Mouse (Mus musculus): ENCODE results near the gene Psd4. TPM values are rescaled to one million over a fixed set of nuclear protein-coding genes. Genes with fewer than 3 reads are reported as not detected.

Gene Psd4
- polyA plus RNA-seq, 1 experiment, result 7.6 TPM

- no peak overlapping the region for H3K4me3 ChIP-seq (ENCODE audit: insufficient read depth, low read length)
- TF ChIP-seq POLR2A (IDR thresholded peaks at IDR 0.05; ENCODE audit: low read depth, low read length) (no peak), CTCF (IDR thresholded peaks at IDR 0.05; ENCODE audit: borderline replicate concordance, insufficient read depth, low read length) (no peak)
- no peaks in the 10 kb centered on the region for H3K4me1 ChIP-seq (ENCODE audit: control insufficient read depth, insufficient read depth, low read length)
Observed at GRCm38 (mm10) chr2:24407701-24408485, 40.5 kb downstream of the Psd4 start.

GRCm38 (mm10) chr2:24409166-24409565 is 41.8 kb downstream of the Psd4 start:
- Histone ChIP-seq H3K4me1 (ENCODE audit: control insufficient read depth, insufficient read depth, low read length) (no peaks in the 10 kb centered on the region), H3K4me3 (ENCODE audit: insufficient read depth, low read length) (no peak overlapping the region), H3K27ac (ENCODE audit: insufficient read depth, low read length) (no peak overlapping the region)
- peak; percentile 90 for TF ChIP-seq CTCF (IDR thresholded peaks at IDR 0.05; ENCODE audit: borderline replicate concordance, insufficient read depth, low read length)
- no peak for TF ChIP-seq POLR2A (IDR thresholded peaks at IDR 0.05; ENCODE audit: low read depth, low read length)

More at GRCm38 (mm10) chr2:24407701-24408485, 40.5 kb downstream of the Psd4 start:
- no peak overlapping the region for H3K27ac ChIP-seq (ENCODE audit: insufficient read depth, low read length)

- TF ChIP-seq CTCF (IDR thresholded peaks at IDR 0.05; ENCODE audit: borderline replicate concordance, insufficient read depth, low read length) (no peak), POLR2A (IDR thresholded peaks at IDR 0.05; ENCODE audit: low read depth, low read length) (no peak)
- 0 out of 2 replicates have a peak, but pooled peaks cover 3% of the 10 kb centered on the region for H3K4me1 ChIP-seq (ENCODE audit: control insufficient read depth, insufficient read depth, low read length)
- H3K4me3 ChIP-seq (ENCODE audit: insufficient read depth, low read length), result no peak overlapping the region
- H3K27ac ChIP-seq (ENCODE audit: insufficient read depth, low read length), result no peak overlapping the region
Observed at GRCm38 (mm10) chr2:24413172-24413571, 45.8 kb downstream of the Psd4 start.

- no peak overlapping the region for H3K27ac ChIP-seq (ENCODE audit: insufficient read depth, low read length)
- H3K4me1 ChIP-seq (ENCODE audit: control insufficient read depth, insufficient read depth, low read length), result 0 out of 2 replicates have a peak, but pooled peaks cover 3% of the 10 kb centered on the region
- TF ChIP-seq POLR2A (IDR thresholded peaks at IDR 0.05; ENCODE audit: low read depth, low read length) (no peak), CTCF (IDR thresholded peaks at IDR 0.05; ENCODE audit: borderline replicate concordance, insufficient read depth, low read length) (no peak)
- H3K4me3 ChIP-seq (ENCODE audit: insufficient read depth, low read length), result no peak overlapping the region
Observed at GRCm38 (mm10) chr2:24413677-24414076, 46.3 kb downstream of the Psd4 start.

GRCm38 (mm10) chr2:24416668-24417067 is 49.3 kb downstream of the Psd4 start:
- no peak for TF ChIP-seq POLR2A (IDR thresholded peaks at IDR 0.05; ENCODE audit: low read depth, low read length)
- no peak for TF ChIP-seq CTCF (IDR thresholded peaks at IDR 0.05; ENCODE audit: borderline replicate concordance, insufficient read depth, low read length)
- Histone ChIP-seq H3K4me3 (ENCODE audit: insufficient read depth, low read length) (no peak overlapping the region), H3K4me1 (ENCODE audit: control insufficient read depth, insufficient read depth, low read length) (0 out of 2 replicates have a peak, but pooled peaks cover 3% of the 10 kb centered on the region), H3K27ac (ENCODE audit: insufficient read depth, low read length) (no peak overlapping the region)

GRCm38 (mm10) chr2:24417106-24417505 is 49.7 kb downstream of the Psd4 start:
- H3K27ac ChIP-seq (ENCODE audit: insufficient read depth, low read length), result no peak overlapping the region

GRCm38 (mm10) chr2:24417564-24417963 is 50.2 kb downstream of the Psd4 start:
- no peak overlapping the region for H3K27ac ChIP-seq (ENCODE audit: insufficient read depth, low read length)
- H3K4me3 ChIP-seq (ENCODE audit: insufficient read depth, low read length), result no peak overlapping the region
- no peak for TF ChIP-seq POLR2A (IDR thresholded peaks at IDR 0.05; ENCODE audit: low read depth, low read length)
- no peak for TF ChIP-seq CTCF (IDR thresholded peaks at IDR 0.05; ENCODE audit: borderline replicate concordance, insufficient read depth, low read length)
- H3K4me1 ChIP-seq (ENCODE audit: control insufficient read depth, insufficient read depth, low read length), result 0 out of 2 replicates have a peak, but pooled peaks cover 3% of the 10 kb centered on the region

More at GRCm38 (mm10) chr2:24417106-24417505, 49.7 kb downstream of the Psd4 start:
- Histone ChIP-seq H3K4me1 (ENCODE audit: control insufficient read depth, insufficient read depth, low read length) (0 out of 2 replicates have a peak, but pooled peaks cover 3% of the 10 kb centered on the region), H3K4me3 (ENCODE audit: insufficient read depth, low read length) (no peak overlapping the region)
- no peak for TF ChIP-seq CTCF (IDR thresholded peaks at IDR 0.05; ENCODE audit: borderline replicate concordance, insufficient read depth, low read length)
- TF ChIP-seq POLR2A (IDR thresholded peaks at IDR 0.05; ENCODE audit: low read depth, low read length), result no peak

- TF ChIP-seq CTCF (IDR thresholded peaks at IDR 0.05; ENCODE audit: borderline replicate concordance, insufficient read depth, low read length) (no peak), POLR2A (IDR thresholded peaks at IDR 0.05; ENCODE audit: low read depth, low read length) (no peak)
- H3K4me3 ChIP-seq (ENCODE audit: insufficient read depth, low read length), result no peak overlapping the region
- H3K4me1 ChIP-seq (ENCODE audit: control insufficient read depth, insufficient read depth, low read length), result peaks cover 3% of the 10 kb centered on the region; the same call in 1 of the 2 replicates
- H3K27ac ChIP-seq (ENCODE audit: insufficient read depth, low read length), result no peak overlapping the region
Observed at GRCm38 (mm10) chr2:24421211-24421863, 54.0 kb downstream of the Psd4 start.

- H3K4me3 ChIP-seq (ENCODE audit: insufficient read depth, low read length), result no peak overlapping the region
- no peaks in the 10 kb centered on the region; the same call in 1 of the 2 replicates for H3K4me1 ChIP-seq (ENCODE audit: control insufficient read depth, insufficient read depth, low read length)
- H3K27ac ChIP-seq (ENCODE audit: insufficient read depth, low read length), result no peak overlapping the region
- TF ChIP-seq CTCF (IDR thresholded peaks at IDR 0.05; ENCODE audit: borderline replicate concordance, insufficient read depth, low read length), result no peak
- TF ChIP-seq POLR2A (IDR thresholded peaks at IDR 0.05; ENCODE audit: low read depth, low read length), result no peak
Observed at GRCm38 (mm10) chr2:24422815-24423214, 55.4 kb downstream of the Psd4 start.

GRCm38 (mm10) chr2:24425630-24426029 is 58.2 kb downstream of the Psd4 start:
- Histone ChIP-seq H3K4me1 (ENCODE audit: control insufficient read depth, insufficient read depth, low read length) (no peaks in the 10 kb centered on the region; the same call in 1 of the 2 replicates), H3K27ac (ENCODE audit: insufficient read depth, low read length) (no peak overlapping the region), H3K4me3 (ENCODE audit: insufficient read depth, low read length) (no peak overlapping the region)
- no peak for TF ChIP-seq POLR2A (IDR thresholded peaks at IDR 0.05; ENCODE audit: low read depth, low read length)
- no peak for TF ChIP-seq CTCF (IDR thresholded peaks at IDR 0.05; ENCODE audit: borderline replicate concordance, insufficient read depth, low read length)

Measured in embryonic fibroblast, embryonic 13.5 days (primary cell).